Mouse (Mus musculus) hindbrain, embryonic 13.5 days (tissue): ENCODE results near the gene Sh3d19. TPM values are rescaled to one million over a fixed set of nuclear protein-coding genes. Genes with fewer than 3 reads are reported as not detected.

Experiments
- ATAC-seq: fragments of 200-750 bp; cut with Nextera tagmentation; 2 replicates; pipeline ENCODE4 v1.8.0; 2017; ENCODE audit warnings: moderate TSS enrichment; ENCODE audit not compliant: low FRiP score
- H3K27ac ChIP-seq: fragments of 300-500 bp; sonication (generic); 2 replicates; pipeline ENCODE4 v1.5.1; 2015; ENCODE audit warnings: inconsistent platforms, mild to moderate bottlenecking, moderate library complexity
- H3K27me3 ChIP-seq: fragments of 300-500 bp; sonication (generic); 2 replicates; pipeline ENCODE4 v1.6.1; 2015; ENCODE audit warnings: mild to moderate bottlenecking, inconsistent platforms
- H3K36me3 ChIP-seq: fragments of 300-500 bp; sonication (generic); 2 replicates; pipeline ENCODE4 v1.6.1; 2015; ENCODE audit warnings: mild to moderate bottlenecking, inconsistent platforms
- H3K4me1 ChIP-seq: fragments of 300-500 bp; sonication (generic); replicated peaks from 2 replicates; pipeline ENCODE4 v1.6.1; 2015; ENCODE audit warnings: inconsistent platforms
- H3K4me2 ChIP-seq: fragments of 300-500 bp; sonication (generic); 2 replicates; pipeline ENCODE4 v1.6.1; 2015; ENCODE audit warnings: inconsistent platforms, mild to moderate bottlenecking, moderate library complexity
- H3K4me3 ChIP-seq: fragments of 300-500 bp; sonication (generic); 2 replicates; pipeline ENCODE4 v1.5.1; 2015; ENCODE audit warnings: mild to moderate bottlenecking, inconsistent platforms
- H3K9ac ChIP-seq: fragments of 300-500 bp; sonication (generic); 2 replicates; pipeline ENCODE4 v1.6.1; 2015; ENCODE audit warnings: mild to moderate bottlenecking, inconsistent platforms
- H3K9me3 ChIP-seq: fragments of 300-500 bp; sonication (generic); 2 replicates; pipeline ENCODE4 v1.6.1; 2016; ENCODE audit warnings: inconsistent platforms
- WGBS: fragments of 180-500 bp; shearing (Covaris S2); methylation state at CpG from one replicate; pipeline ENCODE4 v1.1.7; 2015; 5-methylcytosine and 5-hydroxymethylcytosine counted together
- polyA plus RNA-seq: library from polyadenylated mRNA; unstranded; fragments of >200 nt; fragmentation: Nextera tagmentation; extraction: Ambion mirVana; gene quantifications from 2 replicates; pipeline ENCODE4 v1.2.1, GENCODE M21; 2015

The Sh3d19 gene
- polyA plus RNA-seq, 1 experiment from 2014 or later = 11.2 TPM

DNA sequence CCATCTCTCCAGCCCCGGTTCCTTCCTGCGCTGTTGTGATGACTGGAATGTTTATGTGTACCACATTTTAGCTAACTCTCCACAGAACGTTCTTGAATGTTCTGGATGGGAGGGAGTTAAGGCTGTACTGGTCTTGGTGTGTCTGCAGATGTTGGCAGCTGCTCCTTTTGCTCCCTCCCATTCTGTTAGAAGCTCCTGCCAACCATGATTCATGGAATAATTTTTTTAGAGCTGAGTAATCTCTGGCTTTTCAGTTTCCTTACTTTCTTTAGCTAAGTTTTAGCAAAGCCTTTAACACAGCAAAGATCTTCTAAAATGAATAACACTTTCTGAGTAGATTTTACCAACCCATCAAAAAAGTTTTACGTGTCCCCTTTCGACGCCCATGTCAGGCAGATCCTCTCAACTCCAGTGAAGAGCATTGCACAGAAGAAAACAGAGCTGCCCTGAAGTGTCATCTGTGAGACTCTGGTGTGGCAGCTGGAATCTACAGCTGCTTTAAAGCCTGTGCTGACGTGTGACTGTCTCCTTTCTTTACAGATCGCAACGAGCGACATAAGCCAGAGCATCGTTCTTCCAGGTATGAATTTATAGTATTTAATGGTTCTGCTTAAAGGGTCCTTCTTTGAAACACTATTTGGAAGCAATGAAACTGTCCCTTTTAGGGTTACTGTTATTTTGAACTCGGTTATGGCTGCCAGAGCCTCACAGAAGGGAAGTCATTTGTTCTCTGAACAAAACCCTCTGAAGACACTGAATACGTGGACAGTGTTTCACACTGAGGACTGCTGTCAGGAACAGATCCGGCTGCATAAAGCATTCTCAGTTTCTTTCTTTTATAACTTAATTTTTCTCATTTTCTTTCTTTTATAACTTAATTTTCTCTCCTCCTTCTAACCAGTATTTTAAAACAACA, 69.6 kb downstream of the Sh3d19 start:
- no peak for ATAC-seq
- H3K4me2 ChIP-seq = no peak overlapping the region
- H3K27me3 ChIP-seq = no peaks in the 10 kb centered on the region
- H3K9me3 ChIP-seq = 0 out of 2 replicates have a peak, but pooled peaks cover 3% of the 10 kb centered on the region
- peaks cover 11% of the 10 kb centered on the region for H3K4me1 ChIP-seq
- no peak overlapping the region for H3K4me3 ChIP-seq
- H3K9ac ChIP-seq = no peak overlapping the region
- 71% methylated on average over 14 of the region's 14 CpGs for WGBS
- no peak overlapping the region for H3K27ac ChIP-seq
- peaks cover 4% of the 10 kb centered on the region for H3K36me3 ChIP-seq

GRCm38 (mm10) chr3:86047686-86048408, 76.9 kb downstream of the Sh3d19 start:
- 94% methylated on average over 9 of the region's 9 CpGs for WGBS
- no peak overlapping the region for H3K4me2 ChIP-seq
- no peak for ATAC-seq
- no peak overlapping the region for H3K9ac ChIP-seq
- peaks cover 12% of the 10 kb centered on the region for H3K36me3 ChIP-seq
- no peak overlapping the region for H3K27ac ChIP-seq
- H3K4me1 ChIP-seq = no peaks in the 10 kb centered on the region
- peaks cover 3% of the 10 kb centered on the region; the same call in 1 of the 2 replicates for H3K9me3 ChIP-seq
- H3K27me3 ChIP-seq = no peaks in the 10 kb centered on the region
- H3K4me3 ChIP-seq = no peak overlapping the region

DNA sequence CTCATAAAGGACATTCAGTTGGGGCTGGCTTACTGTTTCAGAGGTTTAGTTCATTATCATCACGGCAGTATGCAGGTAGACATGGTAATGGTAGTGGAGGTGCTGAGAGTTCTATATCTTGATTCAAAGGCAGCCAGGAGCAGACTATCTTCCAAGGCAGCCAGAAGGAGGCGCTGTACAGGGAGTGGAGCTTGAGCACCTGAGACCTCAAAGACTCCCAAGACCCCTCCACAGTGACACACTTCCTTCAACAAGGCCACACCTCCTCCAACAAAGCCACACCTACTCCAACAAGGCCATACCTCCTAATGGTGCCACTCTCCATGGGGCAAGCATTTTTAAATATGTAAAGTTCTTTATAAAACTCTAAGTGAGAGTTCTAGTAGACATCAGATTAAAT, 78.1 kb downstream of the Sh3d19 start:
- no peaks in the 10 kb centered on the region; the same call in 1 of the 2 replicates for H3K9me3 ChIP-seq
- 76% methylated on average over 2 of the region's 2 CpGs for WGBS
- H3K27me3 ChIP-seq = no peaks in the 10 kb centered on the region
- no peak overlapping the region for H3K4me3 ChIP-seq
- no peak overlapping the region for H3K4me2 ChIP-seq
- peaks cover 8% of the 10 kb centered on the region for H3K36me3 ChIP-seq
- ATAC-seq = no peak
- no peak overlapping the region for H3K27ac ChIP-seq
- H3K4me1 ChIP-seq = no peaks in the 10 kb centered on the region
- H3K9ac ChIP-seq = no peak overlapping the region

GRCm38 (mm10) chr3:86056678-86057077, 85.8 kb downstream of the Sh3d19 start:
- Histone ChIP-seq H3K36me3 (no peaks in the 10 kb centered on the region), H3K4me1 (0 out of 2 replicates have a peak, but pooled peaks cover 3% of the 10 kb centered on the region), H3K4me2 (no peak overlapping the region), H3K4me3 (no peak overlapping the region), H3K9me3 (no peaks in the 10 kb centered on the region), H3K27me3 (no peaks in the 10 kb centered on the region), H3K9ac (no peak overlapping the region), H3K27ac (no peak overlapping the region)
- no peak for ATAC-seq
- WGBS = 83% methylated on average over 4 of the region's 4 CpGs

DNA sequence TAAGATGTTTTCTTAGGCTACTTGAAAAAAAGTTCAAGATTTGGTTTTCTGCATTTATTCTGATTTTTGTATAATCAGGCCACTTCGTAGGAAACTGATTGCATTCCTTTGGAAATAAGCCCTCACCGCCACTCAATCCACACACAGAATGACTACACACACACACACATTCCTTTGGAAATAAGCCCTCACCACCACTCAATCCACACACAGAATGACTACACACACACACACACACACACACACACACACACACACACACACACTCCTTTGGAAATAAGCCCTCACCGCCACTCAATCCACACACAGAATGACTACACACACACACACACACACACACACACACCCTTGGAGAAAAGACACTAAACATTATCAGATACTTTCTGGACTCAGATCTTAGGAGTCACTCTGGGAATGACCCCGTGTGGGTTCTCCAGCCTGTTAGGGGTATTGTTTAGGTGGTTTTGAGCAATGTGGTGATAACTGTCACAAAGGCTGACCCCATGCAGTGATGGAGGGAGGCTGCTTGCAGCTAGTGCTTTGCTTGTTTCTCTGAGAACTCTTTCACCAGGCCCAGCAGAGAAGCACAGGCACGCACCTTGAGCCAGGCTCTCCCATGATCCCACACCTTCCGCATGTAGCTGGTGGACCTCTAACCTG, 86.7 kb downstream of the Sh3d19 start:
- Histone ChIP-seq H3K9me3 (no peaks in the 10 kb centered on the region), H3K4me3 (no peak overlapping the region), H3K36me3 (no peaks in the 10 kb centered on the region), H3K9ac (no peak overlapping the region), H3K4me2 (no peak overlapping the region), H3K27ac (no peak overlapping the region; the same call in 1 of the 2 replicates), H3K27me3 (no peaks in the 10 kb centered on the region), H3K4me1 (0 out of 2 replicates have a peak, but pooled peaks cover 3% of the 10 kb centered on the region)
- WGBS = 72% methylated on average over 6 of the region's 6 CpGs
- no peak for ATAC-seq

DNA sequence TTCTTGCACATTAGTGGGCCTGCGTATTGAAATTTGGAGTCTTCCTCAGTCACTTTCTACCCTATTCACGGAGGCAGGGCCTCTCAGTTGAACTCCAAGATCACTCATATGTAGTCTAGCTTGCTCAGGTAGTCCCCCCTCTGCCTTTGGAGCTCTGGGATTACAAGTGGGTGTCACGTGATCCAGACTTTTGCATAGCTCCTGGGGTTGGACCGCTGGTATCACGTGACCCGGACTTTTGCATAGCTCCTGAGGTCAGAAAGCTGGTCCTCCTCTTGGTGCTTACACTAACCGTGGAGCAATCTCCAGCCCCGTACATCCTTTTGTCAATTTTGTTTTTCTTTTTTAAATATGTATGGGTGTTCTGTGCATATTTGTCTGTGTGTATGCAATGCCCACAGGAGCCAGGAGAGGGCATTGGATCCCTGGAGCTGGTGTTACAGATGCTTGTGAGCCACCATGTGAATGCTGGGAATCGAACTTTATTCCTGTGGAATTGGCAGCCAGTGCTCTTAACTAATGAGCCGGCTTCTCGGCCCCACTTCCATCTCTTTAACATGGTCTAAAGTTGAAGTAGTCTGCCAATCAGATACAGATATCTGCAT, 98.8 kb downstream of the Sh3d19 start:
- Histone ChIP-seq H3K9ac (no peak overlapping the region), H3K27ac (no peak overlapping the region), H3K9me3 (no peaks in the 10 kb centered on the region), H3K36me3 (no peaks in the 10 kb centered on the region), H3K4me2 (no peak overlapping the region), H3K4me1 (0 out of 2 replicates have a peak, but pooled peaks cover 3% of the 10 kb centered on the region), H3K27me3 (no peaks in the 10 kb centered on the region), H3K4me3 (no peak overlapping the region)
- ATAC-seq = no peak
- WGBS = 91% methylated on average over 11 of the region's 11 CpGs

DNA sequence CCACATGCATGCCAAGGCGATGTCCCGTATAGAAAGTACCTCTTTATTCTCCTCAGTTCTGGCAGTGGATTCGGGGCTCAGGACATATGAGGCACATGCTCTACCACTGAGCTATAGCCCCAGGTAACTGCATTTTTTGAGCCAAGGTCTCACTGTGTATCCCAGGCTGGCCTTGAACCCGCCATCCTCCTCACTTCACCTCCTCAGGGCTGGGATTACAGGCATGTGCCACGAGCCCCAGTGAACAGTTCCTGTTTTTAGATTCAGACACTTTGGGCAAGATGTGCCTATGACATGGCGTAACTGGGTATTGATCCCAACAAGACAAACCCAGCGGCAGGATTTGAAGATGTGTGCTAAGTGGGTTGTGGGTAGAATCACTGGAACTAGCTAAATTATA, 99.9 kb downstream of the Sh3d19 start:
- Histone ChIP-seq H3K36me3 (no peaks in the 10 kb centered on the region), H3K4me3 (no peak overlapping the region), H3K4me1 (no peaks in the 10 kb centered on the region), H3K27me3 (no peaks in the 10 kb centered on the region), H3K9ac (no peak overlapping the region), H3K27ac (0 out of 2 replicates have a peak overlapping the region, but pooled peaks have one; percentile 48), H3K4me2 (no peak overlapping the region), H3K9me3 (no peaks in the 10 kb centered on the region)
- ATAC-seq = no peak
- 95% methylated on average over 7 of the region's 7 CpGs for WGBS

DNA sequence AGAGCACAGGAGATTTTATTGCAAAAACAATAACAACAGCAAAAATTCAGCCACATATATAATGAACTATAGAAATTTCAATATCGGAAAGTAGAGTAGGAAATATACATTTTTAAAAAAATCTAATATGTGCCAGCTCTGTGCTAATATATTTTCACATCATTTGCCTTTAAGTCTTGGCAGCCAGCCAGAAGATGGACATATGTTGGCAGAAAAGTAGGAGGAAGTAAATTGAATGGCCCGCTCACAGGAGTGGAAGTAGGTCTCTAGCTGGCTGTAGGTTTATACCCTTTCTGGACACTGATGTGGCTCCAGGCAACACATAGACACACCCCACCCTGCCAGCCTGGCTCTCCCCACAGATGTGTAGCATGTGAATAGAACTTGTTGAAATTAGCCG, 101.2 kb downstream of the Sh3d19 start:
- 79% methylated on average over 3 of the region's 3 CpGs for WGBS
- no peak for ATAC-seq
- H3K4me2 ChIP-seq = no peak overlapping the region

DNA sequence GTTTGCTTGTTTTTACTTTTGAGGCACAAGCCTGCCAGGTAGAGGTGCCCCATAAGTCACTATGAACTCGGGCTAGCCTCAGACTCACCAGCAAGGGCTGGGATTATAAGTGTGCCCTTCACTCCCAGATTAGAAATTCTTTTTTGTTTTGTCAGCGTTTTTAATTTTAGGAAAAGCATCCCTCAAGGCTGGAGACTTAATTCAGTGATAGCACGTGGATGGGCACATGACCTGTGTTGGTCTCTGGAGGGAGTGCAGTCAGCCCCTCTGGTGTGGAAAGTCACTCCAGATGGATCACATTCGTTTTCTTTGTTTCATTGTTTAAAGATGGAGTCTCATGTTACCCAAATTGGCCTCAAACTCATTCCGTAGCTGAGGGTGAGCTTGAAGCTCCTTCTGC, 102.0 kb downstream of the Sh3d19 start:
- no peaks in the 10 kb centered on the region for H3K4me1 ChIP-seq
- no peaks in the 10 kb centered on the region for H3K36me3 ChIP-seq
- H3K9me3 ChIP-seq = no peaks in the 10 kb centered on the region
- no peak overlapping the region for H3K4me3 ChIP-seq
- H3K4me2 ChIP-seq = no peak overlapping the region
- H3K9ac ChIP-seq = no peak overlapping the region
- no peaks in the 10 kb centered on the region for H3K27me3 ChIP-seq
- ATAC-seq = no peak
- WGBS = 83% methylated on average over 5 of the region's 5 CpGs
- no peak overlapping the region for H3K27ac ChIP-seq

More for the DNA sequence above, 101.2 kb downstream of the Sh3d19 start:
- Histone ChIP-seq H3K4me3 (no peak overlapping the region), H3K36me3 (no peaks in the 10 kb centered on the region), H3K27ac (no peak overlapping the region), H3K9me3 (no peaks in the 10 kb centered on the region), H3K4me1 (no peaks in the 10 kb centered on the region), H3K27me3 (no peaks in the 10 kb centered on the region), H3K9ac (no peak overlapping the region)

GRCm38 (mm10) chr3:86075593-86075992, 104.7 kb downstream of the Sh3d19 start:
- Histone ChIP-seq H3K27me3 (no peaks in the 10 kb centered on the region), H3K36me3 (no peaks in the 10 kb centered on the region), H3K27ac (no peak overlapping the region), H3K9ac (no peak overlapping the region), H3K4me2 (no peak overlapping the region), H3K4me3 (no peak overlapping the region), H3K9me3 (no peaks in the 10 kb centered on the region), H3K4me1 (no peaks in the 10 kb centered on the region)
- WGBS = 95% methylated on average over 5 of the region's 5 CpGs
- no peak for ATAC-seq

- no peaks in the 10 kb centered on the region for H3K27me3 ChIP-seq
- no peak overlapping the region for H3K27ac ChIP-seq
- H3K9ac ChIP-seq = no peak overlapping the region
- H3K4me2 ChIP-seq = no peak overlapping the region
- 89% methylated on average over 14 of the region's 14 CpGs for WGBS
- no peak overlapping the region for H3K4me3 ChIP-seq
- no peak for ATAC-seq
- H3K36me3 ChIP-seq = no peaks in the 10 kb centered on the region
- H3K9me3 ChIP-seq = no peaks in the 10 kb centered on the region
- no peaks in the 10 kb centered on the region for H3K4me1 ChIP-seq
These were observed 105.8 kb downstream of the Sh3d19 start for GRCm38 (mm10) chr3:86076511-86077283.
